Mouse (Mus musculus): ENCODE measurements around the gene Cacfd1. TPM values are rescaled to one million over a fixed set of nuclear protein-coding genes. Genes with fewer than 3 reads are reported as not detected.

Cacfd1 gene
- polyA plus RNA-seq, 1 experiment = 22.8 TPM

GRCm38 (mm10) chr2:27044166-27044565, 34.4 kb downstream of the Cacfd1 start:
- no peaks in the 10 kb centered on the region for H3K79me2 ChIP-seq (ENCODE audit: control insufficient read depth, insufficient read depth)
- TF ChIP-seq USF1 (IDR thresholded peaks at IDR 0.05; ENCODE audit: low read depth) (no peak), MYOD1 (IDR thresholded peaks at IDR 0.05; ENCODE audit: control insufficient read depth in 1 of 3, insufficient read length in 2 of 3, low read depth in 2 of 3) (no peak)
- H3K27me3 ChIP-seq (ENCODE audit: control insufficient read depth, insufficient read depth, insufficient read length) = peaks cover 71% of the 10 kb centered on the region
- no peak overlapping the region for H3K4me3 ChIP-seq
- H3K36me3 ChIP-seq (ENCODE audit: control insufficient read depth, insufficient read depth) = no peaks in the 10 kb centered on the region
- H3ac ChIP-seq (ENCODE audit: control insufficient read depth, insufficient read length) = no peak overlapping the region
- no peak overlapping the region for H3K4me2 ChIP-seq (ENCODE audit: low read depth)

- H3K27me3 ChIP-seq (ENCODE audit: control insufficient read depth, insufficient read depth, insufficient read length) = peaks cover 76% of the 10 kb centered on the region
- no peak overlapping the region for H3ac ChIP-seq (ENCODE audit: control insufficient read depth, insufficient read length)
- TF ChIP-seq MYOG (IDR thresholded peaks at IDR 0.05; ENCODE audit: control insufficient read depth in 1 of 3, insufficient read depth in 1 of 3, insufficient read length in 2 of 3, low read depth in 2 of 3) (no peak), E2F4 (IDR thresholded peaks at IDR 0.05; ENCODE audit: insufficient read depth) (no peak), CEBPB (IDR thresholded peaks at IDR 0.05; ENCODE audit: insufficient read depth, poor library complexity, severe bottlenecking) (no peak), USF1 (IDR thresholded peaks at IDR 0.05; ENCODE audit: low read depth) (no peak), TCF12 (IDR thresholded peaks at IDR 0.05; ENCODE audit: insufficient read depth, poor library complexity, severe bottlenecking) (no peak), SRF (IDR thresholded peaks at IDR 0.05; ENCODE audit: control insufficient read depth, insufficient read length, low read depth) (no peak), MAX (IDR thresholded peaks at IDR 0.05; ENCODE audit: low read depth) (no peak)
- H3K4me3 ChIP-seq = no peak overlapping the region
- no peak overlapping the region for H3K4me2 ChIP-seq (ENCODE audit: low read depth)
- H3K36me3 ChIP-seq (ENCODE audit: control insufficient read depth, insufficient read depth) = no peaks in the 10 kb centered on the region
- H3K79me2 ChIP-seq (ENCODE audit: control insufficient read depth, insufficient read depth) = no peaks in the 10 kb centered on the region
Observed at GRCm38 (mm10) chr2:27044641-27045040, 34.9 kb downstream of the Cacfd1 start.

- no peak overlapping the region for H3K4me3 ChIP-seq
- no peaks in the 10 kb centered on the region for H3K79me2 ChIP-seq (ENCODE audit: control insufficient read depth, insufficient read depth)
- H3K4me2 ChIP-seq (ENCODE audit: low read depth) = no peak overlapping the region
- no peak for TF ChIP-seq E2F4 (IDR thresholded peaks at IDR 0.05; ENCODE audit: insufficient read depth)
- TF ChIP-seq MAX (IDR thresholded peaks at IDR 0.05; ENCODE audit: low read depth) = no peak
- no peak for TF ChIP-seq POLR2A (IDR thresholded peaks at IDR 0.05; ENCODE audit: insufficient read length, low read depth)
- no peak for TF ChIP-seq REST (IDR thresholded peaks at IDR 0.05; ENCODE audit: insufficient read depth, insufficient read length)
- H3K27me3 ChIP-seq (ENCODE audit: control insufficient read depth, insufficient read depth, insufficient read length) = peaks cover 65% of the 10 kb centered on the region
- H3ac ChIP-seq (ENCODE audit: control insufficient read depth, insufficient read length) = no peak overlapping the region
- H3K36me3 ChIP-seq (ENCODE audit: control insufficient read depth, insufficient read depth) = no peaks in the 10 kb centered on the region
Observed at GRCm38 (mm10) chr2:27045979-27046770, 36.4 kb downstream of the Cacfd1 start.

- no peaks in the 10 kb centered on the region for H3K36me3 ChIP-seq (ENCODE audit: control insufficient read depth, insufficient read depth)
- TF ChIP-seq MAX (IDR thresholded peaks at IDR 0.05; ENCODE audit: low read depth) (no peak), TCF3 (IDR thresholded peaks at IDR 0.05; ENCODE audit: insufficient read length, low read depth) (no peak), MYOD1 (IDR thresholded peaks at IDR 0.05; ENCODE audit: control insufficient read depth in 1 of 3, insufficient read length in 2 of 3, low read depth in 2 of 3) (no peak)
- no peak overlapping the region for H3ac ChIP-seq (ENCODE audit: control insufficient read depth, insufficient read length)
- H3K79me2 ChIP-seq (ENCODE audit: control insufficient read depth, insufficient read depth) = no peaks in the 10 kb centered on the region
- H3K4me3 ChIP-seq = no peak overlapping the region
- H3K27me3 ChIP-seq (ENCODE audit: control insufficient read depth, insufficient read depth, insufficient read length) = peaks cover 65% of the 10 kb centered on the region
- no peak overlapping the region for H3K4me2 ChIP-seq (ENCODE audit: low read depth)
Observed at GRCm38 (mm10) chr2:27049408-27049807, 39.7 kb downstream of the Cacfd1 start.

GRCm38 (mm10) chr2:27058251-27058650, 48.5 kb downstream of the Cacfd1 start:
- Histone ChIP-seq H3K79me2 (ENCODE audit: control insufficient read depth, insufficient read depth) (no peaks in the 10 kb centered on the region), H3K4me2 (ENCODE audit: low read depth) (peak overlapping the region; percentile 39), H3K4me3 (no peak overlapping the region), H3K27me3 (ENCODE audit: control insufficient read depth, insufficient read depth, insufficient read length) (peaks cover 4% of the 10 kb centered on the region), H3K36me3 (ENCODE audit: control insufficient read depth, insufficient read depth) (peaks cover 6% of the 10 kb centered on the region), H3ac (ENCODE audit: control insufficient read depth, insufficient read length) (no peak overlapping the region)
- TF ChIP-seq USF1 (IDR thresholded peaks at IDR 0.05; ENCODE audit: low read depth) (no peak), SRF (IDR thresholded peaks at IDR 0.05; ENCODE audit: control insufficient read depth, insufficient read length, low read depth) (no peak), POLR2A (IDR thresholded peaks at IDR 0.05; ENCODE audit: insufficient read length, low read depth) (peak; percentile 50), CEBPB (IDR thresholded peaks at IDR 0.05; ENCODE audit: insufficient read depth, poor library complexity, severe bottlenecking) (no peak), MYOG (IDR thresholded peaks at IDR 0.05; ENCODE audit: control insufficient read depth in 1 of 3, insufficient read depth in 1 of 3, insufficient read length in 2 of 3, low read depth in 2 of 3) (no peak), E2F4 (IDR thresholded peaks at IDR 0.05; ENCODE audit: insufficient read depth) (no peak), MYOD1 (IDR thresholded peaks at IDR 0.05; ENCODE audit: control insufficient read depth in 1 of 3, insufficient read length in 2 of 3, low read depth in 2 of 3) (peak in 1 of 3 experiments; percentile 36), MAX (IDR thresholded peaks at IDR 0.05; ENCODE audit: low read depth) (no peak), POLR2AphosphoS2 (IDR thresholded peaks at IDR 0.05; ENCODE audit: insufficient read length, low read depth) (peak; percentile 95), REST (IDR thresholded peaks at IDR 0.05; ENCODE audit: insufficient read depth, insufficient read length) (no peak), TCF12 (IDR thresholded peaks at IDR 0.05; ENCODE audit: insufficient read depth, poor library complexity, severe bottlenecking) (no peak), TCF3 (IDR thresholded peaks at IDR 0.05; ENCODE audit: insufficient read length, low read depth) (no peak)

Measured in myocyte (in vitro differentiated cells).